Mouse (Mus musculus) liver, postnatal 0 days (tissue): Measurements from ENCODE around the gene Klhl28. TPM values are rescaled to one million over a fixed set of nuclear protein-coding genes. Genes with fewer than 3 reads are reported as not detected.

Experiments
- ATAC-seq: fragments of 200-750 bp; cut with Nextera tagmentation; 2 replicates; pipeline ENCODE4 v1.8.0; 2017; ENCODE audit warnings: mild to moderate bottlenecking, moderate library complexity
- DNase-seq: peaks from one replicate; pipeline ENCODE4 v3.0.0-alpha.2; 2016
- H3K27ac ChIP-seq: fragments of 300-500 bp; sonication (generic); 2 replicates; pipeline ENCODE4 v1.5.1; 2014; ENCODE audit warnings: antibody characterized with exemption, moderate library complexity, mild to moderate bottlenecking, low read depth
- H3K27me3 ChIP-seq: fragments of 300-500 bp; sonication (generic); 2 replicates; pipeline ENCODE4 v1.6.1; 2014; ENCODE audit warnings: low read length, control low read depth, mixed read lengths; ENCODE audit not compliant: insufficient read depth
- H3K36me3 ChIP-seq: fragments of 300-500 bp; sonication (generic); replicated peaks from 2 replicates; pipeline ENCODE4 v1.6.1; 2014; ENCODE audit warnings: mild to moderate bottlenecking, control low read depth, low read length, moderate library complexity, mixed read lengths; ENCODE audit not compliant: insufficient read depth
- H3K4me1 ChIP-seq: fragments of 300-500 bp; sonication (generic); 2 replicates; pipeline ENCODE4 v1.6.1; 2014; ENCODE audit warnings: antibody characterized with exemption, mild to moderate bottlenecking, control low read depth; ENCODE audit not compliant: insufficient read depth
- H3K4me2 ChIP-seq: fragments of 300-500 bp; sonication (generic); 2 replicates; pipeline ENCODE4 v1.6.1; 2014; ENCODE audit warnings: low read depth, mild to moderate bottlenecking, low read length, moderate library complexity, mixed read lengths
- H3K4me3 ChIP-seq: fragments of 300-500 bp; sonication (generic); 2 replicates; pipeline ENCODE4 v1.5.1; 2014; ENCODE audit warnings: low read depth, low read length
- H3K9ac ChIP-seq: fragments of 300-500 bp; sonication (generic); replicated peaks from 2 replicates; pipeline ENCODE4 v1.6.1; 2014; ENCODE audit warnings: mild to moderate bottlenecking, moderate library complexity
- H3K9me3 ChIP-seq: fragments of 300-500 bp; sonication (generic); 2 replicates; pipeline ENCODE4 v1.6.1; 2016; ENCODE audit warnings: mild to moderate bottlenecking, control low read depth, low read length, mixed read lengths
- CTCF ChIP-seq: sonication (generic); IDR thresholded peaks from 2 replicates; pipeline ENCODE4 v1.5.1; 2016; ENCODE audit warnings: antibody characterized with exemption, low read depth
- EP300 ChIP-seq: IDR thresholded peaks from 2 replicates; pipeline ENCODE4 v1.6.1; 2016; ENCODE audit warnings: antibody characterized with exemption, low read depth, mild to moderate bottlenecking
- WGBS: fragments of 180-500 bp; shearing (Covaris S2); extraction: QIAGEN DNeasy Blood & Tissue Kit; methylation state at CpG from one replicate; pipeline ENCODE4 v1.1.7; 2014; ENCODE audit not compliant: insufficient replicate concordance; 5-methylcytosine and 5-hydroxymethylcytosine counted together
- polyA plus RNA-seq: library from polyadenylated mRNA; unstranded; fragments of >200 nt; fragmentation: Nextera tagmentation; extraction: Ambion mirVana; gene quantifications from 2 replicates; pipeline ENCODE4 v1.2.1, GENCODE M21; 2015

Klhl28 gene
- polyA plus RNA-seq, 1 experiment from 2014 or later = 3.6 TPM

GRCm38 (mm10) chr12:64937493-64937892, 27.8 kb downstream of the Klhl28 start:
- Histone ChIP-seq H3K4me3 (no peak overlapping the region), H3K36me3 (no peaks in the 10 kb centered on the region), H3K27me3 (no peaks in the 10 kb centered on the region), H3K4me1 (no peaks in the 10 kb centered on the region), H3K27ac (no peak overlapping the region), H3K9ac (no peak overlapping the region), H3K4me2 (no peak overlapping the region), H3K9me3 (no peaks in the 10 kb centered on the region)
- DNase-seq = peak; percentile 28
- TF ChIP-seq EP300 = no peak
- TF ChIP-seq CTCF = peak; percentile 67
- 80% methylated on average over 2 of the region's 2 CpGs for WGBS
- ATAC-seq = no peak

GRCm38 (mm10) chr12:64917578-64918471, 47.5 kb downstream of the Klhl28 start, which contains the start of gene Gm527:
Gene Gm527 (plus strand): TSS chr12:64917906.
- Histone ChIP-seq H3K4me2 (peak within 1 kb of the TSS; percentile 92), H3K27me3 (no peaks in the 10 kb centered on the region), H3K27ac (no peak within 1 kb of the TSS), H3K4me3 (peak within 1 kb of the TSS; percentile 77), H3K4me1 (peaks cover 6% of the 10 kb centered on the region), H3K9me3 (no peaks in the 10 kb centered on the region), H3K9ac (peak within 1 kb of the TSS; percentile 79), H3K36me3 (no peaks in the 10 kb centered on the region)
- WGBS = under 1% methylated on average over 40 of the region's 93 CpGs
- TF ChIP-seq CTCF = no peak
- no peak for TF ChIP-seq EP300
- peak; percentile 100 for ATAC-seq
- DNase-seq = peak; percentile 98

GRCm38 (mm10) chr12:64916735-64917134, 48.6 kb downstream of the Klhl28 start:
- Histone ChIP-seq H3K4me2 (no peak overlapping the region), H3K27ac (no peak overlapping the region)
- TF ChIP-seq EP300 (no peak), CTCF (no peak)

GRCm38 (mm10) chr12:64912996-64913395, 52.3 kb downstream of the Klhl28 start:
- Histone ChIP-seq H3K4me2 (no peak overlapping the region), H3K27ac (no peak overlapping the region), H3K9ac (no peak overlapping the region), H3K9me3 (no peaks in the 10 kb centered on the region), H3K4me3 (no peak overlapping the region), H3K4me1 (no peaks in the 10 kb centered on the region), H3K36me3 (no peaks in the 10 kb centered on the region), H3K27me3 (no peaks in the 10 kb centered on the region)
- TF ChIP-seq EP300 = no peak
- TF ChIP-seq CTCF = no peak
- WGBS = 49% methylated on average over 6 of the region's 6 CpGs
- no peak for ATAC-seq
- no peak for DNase-seq

More at GRCm38 (mm10) chr12:64916735-64917134, 48.6 kb downstream of the Klhl28 start:
- ATAC-seq (no peak), DNase-seq (no peak)
- Histone ChIP-seq H3K4me3 (no peak overlapping the region), H3K9ac (no peak overlapping the region), H3K4me1 (peaks cover 6% of the 10 kb centered on the region), H3K9me3 (no peaks in the 10 kb centered on the region), H3K27me3 (no peaks in the 10 kb centered on the region), H3K36me3 (no peaks in the 10 kb centered on the region)

GRCm38 (mm10) chr12:64903186-64903585, 62.1 kb downstream of the Klhl28 start:
- no peak for DNase-seq
- Histone ChIP-seq H3K4me3 (no peak overlapping the region), H3K27ac (no peak overlapping the region), H3K9me3 (no peaks in the 10 kb centered on the region), H3K36me3 (no peaks in the 10 kb centered on the region), H3K4me1 (no peaks in the 10 kb centered on the region), H3K4me2 (no peak overlapping the region), H3K27me3 (no peaks in the 10 kb centered on the region), H3K9ac (no peak overlapping the region)
- TF ChIP-seq EP300 (no peak), CTCF (no peak)
- no peak for ATAC-seq
- WGBS = 66% methylated on average over 8 of the region's 8 CpGs

- H3K4me2 ChIP-seq = no peak overlapping the region
- no peak overlapping the region for H3K27ac ChIP-seq
- H3K36me3 ChIP-seq = no peaks in the 10 kb centered on the region
- no peak overlapping the region for H3K4me3 ChIP-seq
- DNase-seq (no peak), ATAC-seq (no peak)
- no peak for TF ChIP-seq CTCF
- TF ChIP-seq EP300 = no peak
- no peaks in the 10 kb centered on the region for H3K9me3 ChIP-seq
- no peak overlapping the region for H3K9ac ChIP-seq
- H3K4me1 ChIP-seq = no peaks in the 10 kb centered on the region
- H3K27me3 ChIP-seq = no peaks in the 10 kb centered on the region
- 53% methylated on average over 8 of the region's 8 CpGs for WGBS
Observed at GRCm38 (mm10) chr12:64902506-64902905, 62.8 kb downstream of the Klhl28 start.
